Mouse (Mus musculus): Measurements from ENCODE around the gene Fdxr. TPM values are rescaled to one million over a fixed set of nuclear protein-coding genes. Genes with fewer than 3 reads are reported as not detected.

Gene Fdxr
- polyA plus RNA-seq, 1 experiment from 2014 or later = 10.0 TPM

- ATAC-seq (replicated peaks; ENCODE audit: low FRiP score, low read depth) = no peak
- Histone ChIP-seq H3K9me3 (replicated peaks; ENCODE audit: low read length) (no peaks in the 10 kb centered on the region), H3K27me3 (ENCODE audit: insufficient read depth, low read length) (peaks cover 52% of the 10 kb centered on the region), H3K36me3 (ENCODE audit: insufficient read depth, low read length) (0 out of 2 replicates have a peak, but pooled peaks cover 10% of the 10 kb centered on the region), H3K4me1 (replicated peaks; ENCODE audit: insufficient read depth, low read length) (peaks cover 9% of the 10 kb centered on the region), H3K9ac (ENCODE audit: low read depth, low read length) (no peak overlapping the region), H3K4me3 (replicated peaks; ENCODE audit: low read depth, low read length) (no peak overlapping the region), H3K27ac (no peak overlapping the region), H3K4me2 (ENCODE audit: low read length) (no peak overlapping the region)
- DNase-seq (ENCODE audit: low spot score) = no peak
- no peak for TF ChIP-seq CTCF (IDR thresholded peaks at IDR 0.05; ENCODE audit: low read depth)
- WGBS = 55% methylated on average over 6 of the region's 6 CpGs
Measured at GRCm38 (mm10) chr11:115247945-115248344, 28.9 kb downstream of the Fdxr start.

DNA sequence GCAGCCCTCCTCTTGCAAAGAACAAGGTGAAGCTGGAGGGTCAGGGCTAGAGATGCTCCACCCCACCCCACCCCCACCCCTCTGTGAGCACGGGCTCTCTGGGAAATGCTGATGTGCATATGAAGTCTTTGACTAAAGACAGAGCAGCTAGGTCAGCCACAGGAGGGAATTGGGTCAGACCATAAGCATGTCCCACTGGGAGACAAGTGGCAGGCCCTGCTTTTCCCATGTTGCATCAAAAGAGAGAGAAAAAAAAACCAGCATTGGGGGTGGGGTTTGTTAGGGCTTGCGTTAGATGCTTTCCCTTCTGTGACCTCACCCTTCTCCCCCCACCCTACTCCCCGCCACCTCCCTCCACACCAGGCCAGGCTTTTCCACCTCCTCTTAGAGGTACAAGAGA lies 29.6 kb downstream of the Fdxr start:
- ATAC-seq (replicated peaks; ENCODE audit: low FRiP score, low read depth) = no peak
- H3K4me3 ChIP-seq (replicated peaks; ENCODE audit: low read depth, low read length) = no peak overlapping the region

DNA sequence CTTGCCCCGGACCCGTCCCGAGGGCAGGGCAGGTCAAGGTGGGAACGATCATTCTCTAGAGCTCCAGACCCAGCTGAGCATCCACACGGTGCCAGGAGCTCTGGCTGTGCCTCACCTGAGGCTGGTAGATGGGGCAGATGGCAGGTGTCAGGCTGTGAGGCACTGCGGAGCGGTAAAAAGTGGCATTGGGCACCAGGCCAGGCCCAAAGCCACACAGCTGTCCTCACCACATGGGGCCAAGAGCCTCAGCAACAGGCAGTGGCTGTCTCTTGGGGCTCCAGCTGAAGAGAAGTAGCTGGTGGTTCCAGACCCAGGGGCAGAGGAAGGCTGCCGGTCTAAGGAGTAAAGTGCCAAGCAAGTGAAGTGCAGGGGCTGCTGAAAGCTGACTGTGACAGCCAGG lies 30.5 kb downstream of the Fdxr start:
- DNase-seq (ENCODE audit: low spot score) (no peak), ATAC-seq (replicated peaks; ENCODE audit: low FRiP score, low read depth) (no peak)
- H3K4me2 ChIP-seq (ENCODE audit: low read length) = no peak overlapping the region
- 0 out of 2 replicates have a peak, but pooled peaks cover 10% of the 10 kb centered on the region for H3K36me3 ChIP-seq (ENCODE audit: insufficient read depth, low read length)
- peaks cover 40% of the 10 kb centered on the region for H3K27me3 ChIP-seq (ENCODE audit: insufficient read depth, low read length)
- no peak overlapping the region for H3K4me3 ChIP-seq (replicated peaks; ENCODE audit: low read depth, low read length)
- H3K4me1 ChIP-seq (replicated peaks; ENCODE audit: insufficient read depth, low read length) = peaks cover 9% of the 10 kb centered on the region
- TF ChIP-seq CTCF (IDR thresholded peaks at IDR 0.05; ENCODE audit: low read depth) = no peak
- H3K27ac ChIP-seq = no peak overlapping the region
- no peaks in the 10 kb centered on the region for H3K9me3 ChIP-seq (replicated peaks; ENCODE audit: low read length)
- no peak overlapping the region for H3K9ac ChIP-seq (ENCODE audit: low read depth, low read length)
- 65% methylated on average over 8 of the region's 8 CpGs for WGBS

More for the DNA sequence above, 29.6 kb downstream of the Fdxr start:
- H3K4me1 ChIP-seq (replicated peaks; ENCODE audit: insufficient read depth, low read length) = peaks cover 9% of the 10 kb centered on the region
- H3K4me2 ChIP-seq (ENCODE audit: low read length) = no peak overlapping the region
- no peak overlapping the region for H3K9ac ChIP-seq (ENCODE audit: low read depth, low read length)
- H3K27me3 ChIP-seq (ENCODE audit: insufficient read depth, low read length) = peaks cover 46% of the 10 kb centered on the region
- no peak for DNase-seq (ENCODE audit: low spot score)
- no peak for TF ChIP-seq CTCF (IDR thresholded peaks at IDR 0.05; ENCODE audit: low read depth)
- WGBS = 18% methylated on average over 3 of the region's 3 CpGs
- H3K27ac ChIP-seq = no peak overlapping the region
- H3K9me3 ChIP-seq (replicated peaks; ENCODE audit: low read length) = no peaks in the 10 kb centered on the region
- 0 out of 2 replicates have a peak, but pooled peaks cover 10% of the 10 kb centered on the region for H3K36me3 ChIP-seq (ENCODE audit: insufficient read depth, low read length)

- Histone ChIP-seq H3K4me2 (ENCODE audit: low read length) (no peak overlapping the region), H3K9me3 (replicated peaks; ENCODE audit: low read length) (no peaks in the 10 kb centered on the region), H3K9ac (ENCODE audit: low read depth, low read length) (no peak overlapping the region), H3K4me3 (replicated peaks; ENCODE audit: low read depth, low read length) (no peak overlapping the region), H3K4me1 (replicated peaks; ENCODE audit: insufficient read depth, low read length) (peaks cover 3% of the 10 kb centered on the region; the same call in 1 of the 2 replicates), H3K27me3 (ENCODE audit: insufficient read depth, low read length) (peaks cover 25% of the 10 kb centered on the region), H3K36me3 (ENCODE audit: insufficient read depth, low read length) (0 out of 2 replicates have a peak, but pooled peaks cover 10% of the 10 kb centered on the region), H3K27ac (no peak overlapping the region)
- ATAC-seq (replicated peaks; ENCODE audit: low FRiP score, low read depth) (peak; percentile 17; the same call in 1 of the 2 replicates), DNase-seq (ENCODE audit: low spot score) (no peak)
- WGBS = 80% methylated on average over 8 of the region's 8 CpGs
- no peak for TF ChIP-seq CTCF (IDR thresholded peaks at IDR 0.05; ENCODE audit: low read depth)
Measured at GRCm38 (mm10) chr11:115244840-115245239, 32.0 kb downstream of the Fdxr start.

DNA sequence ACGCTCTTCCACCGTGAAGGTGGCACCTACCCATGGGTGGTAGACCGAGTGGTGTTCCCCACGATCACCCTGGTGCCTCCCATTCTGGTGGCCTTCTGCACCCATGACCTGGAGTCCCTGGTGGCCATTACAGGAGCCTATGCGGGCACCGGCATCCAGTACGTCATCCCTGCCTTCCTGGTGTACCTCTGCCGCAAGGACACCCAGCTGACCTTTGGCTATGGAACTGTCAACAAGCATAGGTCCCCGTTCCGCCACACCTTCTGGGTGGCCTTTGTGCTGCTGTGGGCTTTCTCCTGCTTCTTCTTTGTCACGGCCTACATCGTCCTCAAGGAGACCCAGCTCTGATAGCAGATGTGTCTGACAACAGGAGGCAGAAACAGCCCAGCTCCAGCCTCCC lies 33.1 kb downstream of the Fdxr start:
- Histone ChIP-seq H3K9me3 (replicated peaks; ENCODE audit: low read length) (no peaks in the 10 kb centered on the region), H3K4me2 (ENCODE audit: low read length) (no peak overlapping the region), H3K36me3 (ENCODE audit: insufficient read depth, low read length) (0 out of 2 replicates have a peak, but pooled peaks cover 10% of the 10 kb centered on the region), H3K27ac (no peak overlapping the region), H3K27me3 (ENCODE audit: insufficient read depth, low read length) (peaks cover 14% of the 10 kb centered on the region), H3K4me3 (replicated peaks; ENCODE audit: low read depth, low read length) (no peak overlapping the region), H3K9ac (ENCODE audit: low read depth, low read length) (no peak overlapping the region), H3K4me1 (replicated peaks; ENCODE audit: insufficient read depth, low read length) (no peaks in the 10 kb centered on the region)
- TF ChIP-seq CTCF (IDR thresholded peaks at IDR 0.05; ENCODE audit: low read depth) = no peak
- WGBS = 93% methylated on average over 12 of the region's 12 CpGs
- DNase-seq (ENCODE audit: low spot score) = no peak
- ATAC-seq (replicated peaks; ENCODE audit: low FRiP score, low read depth) = no peak

DNA sequence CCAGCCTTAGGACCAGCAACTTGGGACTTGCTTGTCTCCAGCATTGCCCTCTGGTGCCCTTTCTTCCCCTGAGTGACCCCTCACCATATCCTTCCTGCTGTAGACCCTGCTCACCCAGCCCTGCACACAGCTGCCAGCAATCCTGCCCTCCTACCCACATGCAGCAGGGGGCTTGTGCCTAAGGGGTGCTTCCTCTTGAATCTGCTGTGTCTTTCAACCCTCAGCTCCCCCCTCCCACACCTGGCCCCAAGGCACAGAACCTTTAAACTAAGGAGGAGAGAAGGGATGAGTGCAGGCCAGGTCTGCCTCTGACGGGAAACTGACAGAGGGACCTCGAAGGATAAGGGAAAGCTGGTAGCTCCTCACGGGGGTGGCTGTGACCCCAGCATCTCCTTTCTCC lies 34.1 kb downstream of the Fdxr start:
- ATAC-seq (replicated peaks; ENCODE audit: low FRiP score, low read depth) (no peak), DNase-seq (ENCODE audit: low spot score) (no peak)
- no peak overlapping the region for H3K4me3 ChIP-seq (replicated peaks; ENCODE audit: low read depth, low read length)
- no peak overlapping the region for H3K9ac ChIP-seq (ENCODE audit: low read depth, low read length)
- H3K27me3 ChIP-seq (ENCODE audit: insufficient read depth, low read length) = peaks cover 4% of the 10 kb centered on the region; the same call in 1 of the 2 replicates
- H3K9me3 ChIP-seq (replicated peaks; ENCODE audit: low read length) = no peaks in the 10 kb centered on the region
- no peaks in the 10 kb centered on the region for H3K4me1 ChIP-seq (replicated peaks; ENCODE audit: insufficient read depth, low read length)
- H3K27ac ChIP-seq = no peak overlapping the region
- 0 out of 2 replicates have a peak, but pooled peaks cover 10% of the 10 kb centered on the region for H3K36me3 ChIP-seq (ENCODE audit: insufficient read depth, low read length)
- no peak for TF ChIP-seq CTCF (IDR thresholded peaks at IDR 0.05; ENCODE audit: low read depth)
- no peak overlapping the region for H3K4me2 ChIP-seq (ENCODE audit: low read length)
- WGBS = 80% methylated on average over 3 of the region's 3 CpGs

- H3K27me3 ChIP-seq (ENCODE audit: insufficient read depth, low read length) = no peaks in the 10 kb centered on the region
- no peaks in the 10 kb centered on the region for H3K9me3 ChIP-seq (replicated peaks; ENCODE audit: low read length)
- 50% methylated on average over 11 of the region's 11 CpGs for WGBS
- no peak overlapping the region for H3K4me2 ChIP-seq (ENCODE audit: low read length)
- peak; percentile 19 for DNase-seq (ENCODE audit: low spot score)
- no peak overlapping the region for H3K9ac ChIP-seq (ENCODE audit: low read depth, low read length)
- H3K27ac ChIP-seq = no peak overlapping the region
- H3K4me3 ChIP-seq (replicated peaks; ENCODE audit: low read depth, low read length) = no peak overlapping the region
- no peaks in the 10 kb centered on the region for H3K4me1 ChIP-seq (replicated peaks; ENCODE audit: insufficient read depth, low read length)
- H3K36me3 ChIP-seq (ENCODE audit: insufficient read depth, low read length) = 0 out of 2 replicates have a peak, but pooled peaks cover 10% of the 10 kb centered on the region
- TF ChIP-seq CTCF (IDR thresholded peaks at IDR 0.05; ENCODE audit: low read depth) = no peak
- no peak for ATAC-seq (replicated peaks; ENCODE audit: low FRiP score, low read depth)
Measured at GRCm38 (mm10) chr11:115241402-115241801, 35.4 kb downstream of the Fdxr start.
